ENCODE assay signal across 9 mouse cellular contexts in genomic region chr6:67268983-67269382, GRCm38 (mm10). TPM values are rescaled to one million over a fixed set of nuclear protein-coding genes. Genes with fewer than 3 reads are reported as not detected.
DNase-seq lines count a peak whose midpoint lies in the region; ATAC-seq and TF ChIP-seq lines count a peak whose summit lies in the region.
"Had no signal": no experiment of that assay in that cellular context is flagged by ENCODE, and none has a peak within 500 bp of the region (broad histone marks: within the 10 kb centered on the region; RNA-seq: fewer than 3 reads in every experiment).

No protein-coding gene starts in this region.

- peak overlapping the region; percentile 69 for H3K4me2 ChIP-seq in neural tube, embryonic 11.5 days (ENCODE audit: low read depth)
- peak overlapping the region; percentile 63 for H3K4me2 ChIP-seq in liver, embryonic 11.5 days
- H3K4me2 ChIP-seq in stomach, postnatal 0 days (replicated peaks; ENCODE audit: low read depth) = peak overlapping the region; percentile 51

- no peaks in the 10 kb centered on the region for H3K9me3 ChIP-seq in erythroblast, embryonic 14.5 days (ENCODE audit: control insufficient read depth, low read length)
- H3K9me3 ChIP-seq in neural tube, embryonic 11.5 days (ENCODE audit: control insufficient read depth, low read length) = no peaks in the 10 kb centered on the region
- H3K9me3 ChIP-seq in liver, embryonic 11.5 days (ENCODE audit: control insufficient read depth, low read length) = no peaks in the 10 kb centered on the region
- H3K9me3 ChIP-seq in stomach, postnatal 0 days (ENCODE audit: control insufficient read depth, low read length) = no peaks in the 10 kb centered on the region

- TF ChIP-seq CTCF in stomach, postnatal 0 days (IDR thresholded peaks at IDR 0.05; ENCODE audit: low read depth) = no peak

- no peak for TF ChIP-seq EP300 in stomach, postnatal 0 days (optimal IDR thresholded peaks at IDR 0.05)

- no peak overlapping the region for H3K27ac ChIP-seq in neural tube, embryonic 11.5 days (ENCODE audit: low read depth, low read length)
- H3K27ac ChIP-seq in liver, embryonic 11.5 days (ENCODE audit: low read depth, low read length) = no peak overlapping the region
- H3K27ac ChIP-seq in stomach, postnatal 0 days (replicated peaks) = no peak overlapping the region

- H3K36me3 ChIP-seq in erythroblast, embryonic 14.5 days (ENCODE audit: control insufficient read depth) = peaks cover 55% of the 10 kb centered on the region
- H3K36me3 ChIP-seq in neural tube, embryonic 11.5 days (ENCODE audit: control insufficient read depth, insufficient read depth, low read length) = 0 out of 2 replicates have a peak, but pooled peaks cover 2% of the 10 kb centered on the region
- H3K36me3 ChIP-seq in liver, embryonic 11.5 days (ENCODE audit: control insufficient read depth, insufficient read depth, low read length) = peaks cover 11% of the 10 kb centered on the region; the same call in 1 of the 2 replicates
- no peaks in the 10 kb centered on the region for H3K36me3 ChIP-seq in stomach, postnatal 0 days (ENCODE audit: control insufficient read depth, insufficient read depth, low read length)

- peaks cover 51% of the 10 kb centered on the region for H3K4me1 ChIP-seq in erythroblast, embryonic 14.5 days (ENCODE audit: control insufficient read depth)
- 0 out of 2 replicates have a peak, but pooled peaks cover 3% of the 10 kb centered on the region for H3K4me1 ChIP-seq in neural tube, embryonic 11.5 days (ENCODE audit: control insufficient read depth, insufficient read depth, low read length)
- peaks cover 8% of the 10 kb centered on the region; the same call in 1 of the 2 replicates for H3K4me1 ChIP-seq in liver, embryonic 11.5 days (replicated peaks; ENCODE audit: control insufficient read depth, insufficient read depth, low read length)
- no peaks in the 10 kb centered on the region; the same call in 1 of the 2 replicates for H3K4me1 ChIP-seq in stomach, postnatal 0 days (replicated peaks; ENCODE audit: control insufficient read depth, insufficient read depth)

- H3K9ac ChIP-seq in neural tube, embryonic 11.5 days (ENCODE audit: low read length) = no peak overlapping the region
- H3K9ac ChIP-seq in liver, embryonic 11.5 days (ENCODE audit: low read depth, low read length) = peak overlapping the region; percentile 41
- H3K9ac ChIP-seq in stomach, postnatal 0 days (ENCODE audit: low read length) = no peak overlapping the region

- no peak for ATAC-seq in erythroblast, adult 5-6 weeks (replicated peaks; ENCODE audit: low FRiP score, poor library complexity, severe bottlenecking)
- ATAC-seq in neural tube, embryonic 11.5 days (ENCODE audit: insufficient read depth, low FRiP score, low TSS enrichment) = no peak
- no peak for ATAC-seq in liver, embryonic 11.5 days (replicated peaks; ENCODE audit: low FRiP score)
- no peak for ATAC-seq in stomach, postnatal 0 days (ENCODE audit: low FRiP score, low TSS enrichment)

- H3K4me3 ChIP-seq in erythroblast, embryonic 14.5 days (replicated peaks) = peak overlapping the region; percentile 97
- peak overlapping the region; percentile 99 for H3K4me3 ChIP-seq in neural tube, embryonic 11.5 days (ENCODE audit: low read depth, low read length)
- peak overlapping the region; percentile 100 for H3K4me3 ChIP-seq in liver, embryonic 11.5 days (ENCODE audit: low read depth, low read length)
- H3K4me3 ChIP-seq in stomach, postnatal 0 days (ENCODE audit: low read depth, low read length) = peak overlapping the region; percentile 24

- DNase-seq in neural tube, embryonic 11.5 days (ENCODE audit: low spot score) = no peak
- DNase-seq in neural tube, embryonic 10.5 days (ENCODE audit: extremely low spot score, low spot score) = no peak
- DNase-seq in liver, embryonic 11.5 days (ENCODE audit: low spot score) = no peak
- DNase-seq in stomach, postnatal 0 days (ENCODE audit: low spot score) = no peak
- no peak for DNase-seq in right cerebral cortex, postnatal 25 days
- DNase-seq in left cerebral cortex, adult 11 months (ENCODE audit: low spot score) = no peak
- DNase-seq: gastrocnemius, postnatal 25 days had no signal

- H3K27me3 ChIP-seq in erythroblast, embryonic 14.5 days (ENCODE audit: control insufficient read depth) = no peaks in the 10 kb centered on the region
- H3K27me3 ChIP-seq in neural tube, embryonic 11.5 days (ENCODE audit: control insufficient read depth, insufficient read depth, low read length) = no peaks in the 10 kb centered on the region
- no peaks in the 10 kb centered on the region for H3K27me3 ChIP-seq in liver, embryonic 11.5 days (replicated peaks; ENCODE audit: control insufficient read depth, insufficient read depth, low read length)
- H3K27me3 ChIP-seq in stomach, postnatal 0 days (ENCODE audit: control insufficient read depth, insufficient read depth, low read length) = no peaks in the 10 kb centered on the region

- 14% methylated on average over 1 of the region's 1 CpGs for WGBS in neural tube, embryonic 11.5 days
- 9% methylated on average over 1 of the region's 1 CpGs for WGBS in liver, embryonic 11.5 days
- 5% methylated on average over 1 of the region's 1 CpGs for WGBS in stomach, postnatal 0 days

RNA-seq across cellular contexts. Expression of gene Serbp1, which starts 31.0 kb away (rescaled TPM):
- 147 and 191 TPM in 2 replicates for polyA plus RNA-seq in erythroblast, embryonic 14.5 days (2012)
- 288 and 330 TPM in 2 replicates for total RNA-seq in erythroblast, adult 5-6 weeks (2015; ENCODE audit: low replicate concordance)
- 416 and 434 TPM in 2 replicates for total RNA-seq in erythroblast, adult 5-6 weeks (2017; ENCODE audit: low replicate concordance)
- 502 and 588 TPM in 2 replicates for polyA plus RNA-seq in neural tube, embryonic 11.5 days (2014; fragmentation: Nextera tagmentation; extraction: Ambion mirVana)
- polyA plus RNA-seq in liver, embryonic 11.5 days (2014; fragmentation: Nextera tagmentation; extraction: Ambion mirVana) = 698 and 755 TPM in 2 replicates
- polyA plus RNA-seq in stomach, postnatal 0 days (2015; fragmentation: Nextera tagmentation; extraction: Ambion mirVana) = 281 and 284 TPM in 2 replicates

Comparison
In these comparisons a context has a peak if more than half of its experiments do, and no peak if none do; other contexts are left out.
1. H3K4me3 ChIP-seq: peak in every context shown above with its lines; median percentile 100 in liver, embryonic 11.5 days; 99 in neural tube, embryonic 11.5 days; 97 in erythroblast, embryonic 14.5 days; 24 in stomach, postnatal 0 days.